Mouse (Mus musculus): ENCODE data around the gene Gm34302. TPM values are rescaled to one million over a fixed set of nuclear protein-coding genes. Genes with fewer than 3 reads are reported as not detected.

The Gm34302 gene
- polyA plus RNA-seq, 1 experiment from 2014 or later, result not detected

DNA sequence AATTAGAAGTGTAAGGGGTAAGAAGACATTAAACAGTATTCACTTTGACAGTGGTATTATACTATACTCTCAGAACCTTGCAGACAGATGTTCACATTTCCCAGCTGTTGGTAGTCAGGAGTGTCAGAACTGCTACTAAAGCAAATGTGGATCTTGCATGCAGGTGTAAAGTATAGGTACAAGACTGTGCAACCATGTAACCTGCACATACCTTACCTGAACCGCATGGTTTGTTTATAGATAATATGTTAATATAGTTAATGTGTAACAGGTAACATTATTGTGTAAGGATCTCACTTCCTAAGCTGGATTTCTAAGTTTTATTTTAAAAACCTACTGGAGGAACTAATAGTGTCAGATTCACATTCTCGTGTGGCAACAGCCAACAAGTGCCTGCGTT is 44.8 kb downstream of the Gm34302 start:
- no peaks in the 10 kb centered on the region for H3K36me3 ChIP-seq
- ATAC-seq (ENCODE audit: low read depth) (no peak), DNase-seq (no peak)
- no peak overlapping the region for H3K4me3 ChIP-seq (replicated peaks)
- H3K4me2 ChIP-seq, result no peak overlapping the region
- 69% methylated on average over 3 of the region's 3 CpGs for WGBS (ENCODE audit: insufficient replicate concordance)
- H3K4me1 ChIP-seq (replicated peaks), result no peaks in the 10 kb centered on the region
- H3K9ac ChIP-seq, result no peak overlapping the region
- H3K27me3 ChIP-seq, result no peaks in the 10 kb centered on the region
- no peak overlapping the region for H3K27ac ChIP-seq
- no peaks in the 10 kb centered on the region for H3K9me3 ChIP-seq (replicated peaks)

Other genes with a start within 250 kb of the Gm34302 start
- 0.19 and 0.22 TPM in 2 replicates for gene Mme, start 242.3 kb downstream of the Gm34302 start, polyA plus RNA-seq (2015; fragmentation: Nextera tagmentation; extraction: Ambion mirVana)